9 mouse cellular contexts compared by ENCODE assay signal in genomic region chr2:27206128-27206797, GRCm38 (mm10). TPM values are rescaled to one million over a fixed set of nuclear protein-coding genes. Genes with fewer than 3 reads are reported as not detected.
DNase-seq lines count a peak whose midpoint lies in the region; ATAC-seq lines count a peak whose summit lies in the region.
"Had no signal": no experiment of that assay in that cellular context is flagged by ENCODE, and none has a peak within 500 bp of the region (broad histone marks: within the 10 kb centered on the region; RNA-seq: fewer than 3 reads in every experiment).

No protein-coding gene starts in this region.

- no peaks in the 10 kb centered on the region for H3K27me3 ChIP-seq in forebrain, embryonic 13.5 days
- H3K27me3 ChIP-seq in forebrain, embryonic 10.5 days (ENCODE audit: poor library complexity, severe bottlenecking): no peaks in the 10 kb centered on the region
- no peaks in the 10 kb centered on the region for H3K27me3 ChIP-seq in heart, embryonic 13.5 days (replicated peaks)
- no peaks in the 10 kb centered on the region for H3K27me3 ChIP-seq in lung, embryonic 15.5 days
- H3K27me3 ChIP-seq: liver, embryonic 13.5 days had no signal

- H3K4me3 ChIP-seq in forebrain, embryonic 13.5 days: no peak overlapping the region
- H3K4me3 ChIP-seq in forebrain, embryonic 10.5 days: no peak overlapping the region
- no peak overlapping the region for H3K4me3 ChIP-seq in heart, embryonic 13.5 days
- no peak overlapping the region for H3K4me3 ChIP-seq in lung, embryonic 15.5 days
- H3K4me3 ChIP-seq: liver, embryonic 13.5 days had no signal

- H3K4me2 ChIP-seq in forebrain, embryonic 13.5 days: no peak overlapping the region
- peak overlapping the region; percentile 29 for H3K4me2 ChIP-seq in heart, embryonic 13.5 days
- H3K4me2 ChIP-seq in lung, embryonic 15.5 days: no peak overlapping the region
- H3K4me2 ChIP-seq: liver, embryonic 13.5 days had no signal

- no peak overlapping the region for H3K9ac ChIP-seq in forebrain, embryonic 13.5 days
- H3K9ac ChIP-seq in heart, embryonic 13.5 days: peak overlapping the region; percentile 51
- no peak overlapping the region for H3K9ac ChIP-seq in lung, embryonic 15.5 days
- H3K9ac ChIP-seq: liver, embryonic 13.5 days had no signal

- ATAC-seq in forebrain, embryonic 13.5 days: no peak
- ATAC-seq in heart, embryonic 13.5 days (ENCODE audit: extremely low read depth, insufficient number of reproducible peaks, low FRiP score, low TSS enrichment): no peak
- peak; percentile 61 for ATAC-seq in lung, embryonic 15.5 days (ENCODE audit: borderline replicate concordance, extremely low read depth, low FRiP score, low TSS enrichment)

- H3K27ac ChIP-seq in forebrain, embryonic 13.5 days: 0 out of 2 replicates have a peak overlapping the region, but pooled peaks have one; percentile 1
- no peak overlapping the region for H3K27ac ChIP-seq in forebrain, embryonic 10.5 days
- peak overlapping the region; percentile 93 for H3K27ac ChIP-seq in heart, embryonic 13.5 days (replicated peaks)
- H3K27ac ChIP-seq in lung, embryonic 15.5 days: peak overlapping the region; percentile 87
- H3K27ac ChIP-seq: liver, embryonic 13.5 days had no signal

- no peaks in the 10 kb centered on the region for H3K4me1 ChIP-seq in forebrain, embryonic 13.5 days
- H3K4me1 ChIP-seq in forebrain, embryonic 10.5 days: peaks cover 7% of the 10 kb centered on the region; the same call in 1 of the 2 replicates
- H3K4me1 ChIP-seq in heart, embryonic 13.5 days: peaks cover 87% of the 10 kb centered on the region
- H3K4me1 ChIP-seq in lung, embryonic 15.5 days: peaks cover 41% of the 10 kb centered on the region

- no peak for DNase-seq in forebrain, embryonic 10.5 days (ENCODE audit: extremely low spot score, low spot score)
- peak; percentile 26 to 35 for DNase-seq in adrenal gland, postnatal 36 days
- DNase-seq in spleen, postnatal 36 days (ENCODE audit: low spot score in 2 of 2): no peak
- DNase-seq in retina, postnatal 1 day: no peak
- no peak for DNase-seq in T-cell, adult 2 months (ENCODE audit: low spot score)
- DNase-seq: liver, embryonic 13.5 days had no signal

- H3K36me3 ChIP-seq in forebrain, embryonic 13.5 days (ENCODE audit: poor library complexity, severe bottlenecking): no peaks in the 10 kb centered on the region
- no peaks in the 10 kb centered on the region for H3K36me3 ChIP-seq in forebrain, embryonic 10.5 days (replicated peaks)
- H3K36me3 ChIP-seq in heart, embryonic 13.5 days: no peaks in the 10 kb centered on the region
- H3K36me3 ChIP-seq in lung, embryonic 15.5 days: no peaks in the 10 kb centered on the region
- H3K36me3 ChIP-seq: liver, embryonic 13.5 days had no signal

- WGBS in forebrain, embryonic 13.5 days: 85% methylated on average over 15 of the region's 15 CpGs
- 88% methylated on average over 15 of the region's 15 CpGs for WGBS in forebrain, embryonic 10.5 days
- WGBS in heart, embryonic 13.5 days: 42% methylated on average over 15 of the region's 15 CpGs
- 38% methylated on average over 15 of the region's 15 CpGs for WGBS in lung, embryonic 15.5 days

- no peaks in the 10 kb centered on the region; the same call in 1 of the 2 replicates for H3K9me3 ChIP-seq in forebrain, embryonic 13.5 days (replicated peaks)
- no peaks in the 10 kb centered on the region for H3K9me3 ChIP-seq in forebrain, embryonic 10.5 days
- no peaks in the 10 kb centered on the region for H3K9me3 ChIP-seq in heart, embryonic 13.5 days
- H3K9me3 ChIP-seq in lung, embryonic 15.5 days: no peaks in the 10 kb centered on the region
- H3K9me3 ChIP-seq: liver, embryonic 13.5 days had no signal

RNA-seq across cellular contexts. Expression of gene Dbh, which starts 41.2 kb away (rescaled TPM):
- not detected in 2 replicates for polyA plus RNA-seq in forebrain, embryonic 13.5 days (2015; fragmentation: Nextera tagmentation; extraction: Ambion mirVana)
- polyA plus RNA-seq in forebrain, embryonic 10.5 days (2016; fragmentation: Nextera tagmentation; extraction: Ambion mirVana): not detected in 2 replicates
- total RNA-seq in adrenal gland, postnatal 36 days (2021): 100 to 1,000 TPM; 276 to 331 TPM
- 0.55 and 0.88 TPM in 2 replicates for polyA plus RNA-seq in heart, embryonic 13.5 days (2015; fragmentation: Nextera tagmentation; extraction: Ambion mirVana)
- polyA plus RNA-seq in lung, embryonic 15.5 days (2015; fragmentation: Nextera tagmentation; extraction: Ambion mirVana): 0.34 and 2.4 TPM in 2 replicates

RNA-seq across cellular contexts. Expression of gene Sardh, which starts 41.9 kb away (rescaled TPM):
- polyA plus RNA-seq in forebrain, embryonic 13.5 days (2015; fragmentation: Nextera tagmentation; extraction: Ambion mirVana): 2.1 and 2.4 TPM in 2 replicates
- polyA plus RNA-seq in forebrain, embryonic 10.5 days (2016; fragmentation: Nextera tagmentation; extraction: Ambion mirVana): 1.8 TPM in 2 replicates
- 1 to 10 TPM; 7.8 to 9.2 TPM for total RNA-seq in adrenal gland, postnatal 36 days (2021)
- polyA plus RNA-seq in heart, embryonic 13.5 days (2015; fragmentation: Nextera tagmentation; extraction: Ambion mirVana): 17.3 and 18.2 TPM in 2 replicates
- polyA plus RNA-seq in lung, embryonic 15.5 days (2015; fragmentation: Nextera tagmentation; extraction: Ambion mirVana): 25.6 and 27.9 TPM in 2 replicates

Comparison
In these comparisons a context has a peak if more than half of its experiments do, and no peak if none do; other contexts are left out.
1. DNase-seq: peak in adrenal gland, postnatal 36 days (2 of 2); none in forebrain, embryonic 10.5 days (single experiment), spleen, postnatal 36 days (0 of 2), retina, postnatal 1 day (single experiment) and T-cell, adult 2 months (single experiment).